Comparison of ENCODE assay signal across 8 mouse cellular contexts in the genomic region with DNA sequence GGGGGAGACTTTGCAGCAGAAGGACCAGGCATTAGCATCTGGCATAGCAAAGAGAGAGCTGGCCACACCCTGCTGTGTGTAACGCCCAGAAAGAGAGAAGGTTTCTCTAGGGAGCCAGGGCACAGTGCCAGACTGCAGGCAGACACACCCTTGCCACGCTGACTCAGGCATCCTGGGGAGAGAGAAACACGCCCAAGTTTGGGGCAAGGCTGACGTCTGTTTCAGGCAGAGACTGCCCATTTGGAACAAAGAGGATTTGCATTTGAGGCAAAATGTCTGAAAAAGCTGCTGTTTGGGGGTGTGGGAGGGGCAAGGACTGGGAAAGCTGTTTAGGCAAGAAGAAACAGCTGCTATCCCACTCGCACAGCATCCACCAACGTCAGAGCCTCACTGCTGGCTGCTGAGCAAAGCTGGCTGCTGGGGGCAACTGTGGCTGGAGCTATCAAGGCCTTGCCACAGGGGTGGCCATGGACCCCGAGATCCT.
A peak's percentile ranks its signal among the peaks of the same experiment; 100 is the strongest.
DNase-seq lines count a peak whose midpoint lies in the region; ATAC-seq and TF ChIP-seq lines count a peak whose summit lies in the region.

No protein-coding gene starts in this region.

- 11% methylated on average over 7 of the region's 7 CpGs for WGBS in bone marrow, adult 2 months
- WGBS in hindbrain, embryonic 14.5 days, result 7% methylated on average over 7 of the region's 7 CpGs
- 16% methylated on average over 7 of the region's 7 CpGs for WGBS in spleen, adult 2 months

- H3K9me3 ChIP-seq in hindbrain, embryonic 14.5 days (ENCODE audit: control insufficient read depth, low read length), result no peaks in the 10 kb centered on the region

- no peak for TF ChIP-seq CTCF in bone marrow, adult 2 months (IDR thresholded peaks at IDR 0.05; ENCODE audit: control insufficient read depth, insufficient read depth, low read length)
- no peak for TF ChIP-seq CTCF in spleen, adult 2 months (IDR thresholded peaks at IDR 0.05; ENCODE audit: extremely low read depth, insufficient read depth, insufficient read length, insufficient replicate concordance)

- 0 out of 2 replicates have a peak, but pooled peaks have one; percentile 23 for ATAC-seq in hindbrain, embryonic 14.5 days (ENCODE audit: low FRiP score)
- peak; percentile 80 for ATAC-seq in megakaryocyte progenitor cell, adult 5-6 weeks (replicated peaks; ENCODE audit: poor library complexity)

- peak; percentile 17; the same call in 1 of the 2 replicates for TF ChIP-seq POLR2A in bone marrow, adult 2 months (IDR thresholded peaks at IDR 0.05; ENCODE audit: borderline replicate concordance, control insufficient read depth, low read depth, low read length)
- no peak for TF ChIP-seq POLR2A in spleen, adult 2 months (IDR thresholded peaks at IDR 0.05; ENCODE audit: low read depth, low read length)

- no peak overlapping the region for H3K4me2 ChIP-seq in hindbrain, embryonic 14.5 days (replicated peaks)

- H3K4me3 ChIP-seq in bone marrow, adult 2 months (replicated peaks; ENCODE audit: control insufficient read depth, low read depth, low read length), result no peak overlapping the region
- no peak overlapping the region for H3K4me3 ChIP-seq in hindbrain, embryonic 14.5 days (replicated peaks; ENCODE audit: low read length)
- no peak overlapping the region for H3K4me3 ChIP-seq in spleen, adult 2 months (ENCODE audit: extremely low read depth, insufficient read depth, insufficient read length)

- DNase-seq in MEL-GATA-1-ER (ENCODE audit: extremely low read depth, low read depth), result peak; percentile 90
- peak; percentile 75 to 77 for DNase-seq in frontal cortex, postnatal 36 days (ENCODE audit: low spot score in 2 of 2)
- no peak for DNase-seq in hindbrain, embryonic 14.5 days (ENCODE audit: low spot score)
- peak; percentile 73 to 84 for DNase-seq in left cerebral cortex, adult 9 months (ENCODE audit: low spot score in 2 of 2)
- peak; percentile 25 to 32 for DNase-seq in spleen, adult 2 months (ENCODE audit: low read depth in 1 of 2, low spot score in 2 of 2)
- DNase-seq in thymus, postnatal 25 days, result no peak

- H3K27me3 ChIP-seq in hindbrain, embryonic 14.5 days (ENCODE audit: control insufficient read depth, insufficient read depth, low read length), result no peaks in the 10 kb centered on the region
- no peaks in the 10 kb centered on the region for H3K27me3 ChIP-seq in spleen, adult 2 months (ENCODE audit: control insufficient read depth, insufficient read depth, low read length)

- no peaks in the 10 kb centered on the region for H3K36me3 ChIP-seq in hindbrain, embryonic 14.5 days (replicated peaks; ENCODE audit: control insufficient read depth, insufficient read depth)
- no peaks in the 10 kb centered on the region for H3K36me3 ChIP-seq in spleen, adult 2 months (ENCODE audit: control insufficient read depth, insufficient read depth, low read length)

- peaks cover 5% of the 10 kb centered on the region for H3K4me1 ChIP-seq in bone marrow, adult 2 months (ENCODE audit: control insufficient read depth, insufficient read depth, low read length)
- peaks cover 8% of the 10 kb centered on the region; the same call in 1 of the 2 replicates for H3K4me1 ChIP-seq in hindbrain, embryonic 14.5 days (replicated peaks; ENCODE audit: control insufficient read depth, insufficient read depth, low read length)
- H3K4me1 ChIP-seq in spleen, adult 2 months (ENCODE audit: control insufficient read depth, insufficient read depth, insufficient read length), result no peaks in the 10 kb centered on the region; the same call in 1 of the 2 replicates

- no peak overlapping the region for H3K9ac ChIP-seq in hindbrain, embryonic 14.5 days

- peak overlapping the region; percentile 87 for H3K27ac ChIP-seq in bone marrow, adult 2 months (ENCODE audit: control insufficient read depth, insufficient read depth, low read depth, low read length, poor library complexity)
- peak overlapping the region; percentile 2; the same call in 1 of the 2 replicates for H3K27ac ChIP-seq in hindbrain, embryonic 14.5 days
- H3K27ac ChIP-seq in spleen, adult 2 months (ENCODE audit: insufficient read depth, low read length), result peak overlapping the region; percentile 61; the same call in 1 of the 2 replicates

Comparison
In these comparisons a context has a peak if more than half of its experiments do, and no peak if none do; other contexts are left out.
1. DNase-seq: peak in MEL-GATA-1-ER (single experiment), frontal cortex, postnatal 36 days (2 of 2), left cerebral cortex, adult 9 months (2 of 2) and spleen, adult 2 months (2 of 2); none in hindbrain, embryonic 14.5 days (single experiment) and thymus, postnatal 25 days (single experiment).
2. H3K27ac ChIP-seq: peak in every context shown above with its lines; median percentile 87 in bone marrow, adult 2 months; 61 in spleen, adult 2 months; 2 in hindbrain, embryonic 14.5 days.